Mouse (Mus musculus) liver, embryonic 16.5 days (tissue): ENCODE results near the gene Scrt2. TPM values are rescaled to one million over a fixed set of nuclear protein-coding genes. Genes with fewer than 3 reads are reported as not detected.
A peak's percentile ranks its signal among the peaks of the same experiment; 100 is the strongest.

ENCODE experiments used
- ATAC-seq: fragments of 200-750 bp; cut with Nextera tagmentation; 2 replicates; pipeline ENCODE4 v1.8.0; 2017; ENCODE audit warnings: low read depth, mild to moderate bottlenecking, moderate number of reproducible peaks, moderate library complexity
- H3K27ac ChIP-seq: fragments of 300-500 bp; sonication (generic); 2 replicates; pipeline ENCODE4 v1.5.1; 2014; ENCODE audit warnings: mild to moderate bottlenecking, low read length
- H3K27me3 ChIP-seq: fragments of 300-500 bp; sonication (generic); 2 replicates; pipeline ENCODE4 v1.6.1; 2014; ENCODE audit warnings: low read depth, low read length, mixed read lengths; ENCODE audit not compliant: control insufficient read depth, insufficient read depth
- H3K36me3 ChIP-seq: fragments of 300-500 bp; sonication (generic); 2 replicates; pipeline ENCODE4 v1.6.1; 2014; ENCODE audit warnings: mild to moderate bottlenecking; ENCODE audit not compliant: control insufficient read depth, insufficient read depth
- H3K4me1 ChIP-seq: fragments of 300-500 bp; sonication (generic); 2 replicates; pipeline ENCODE4 v1.6.1; 2014; ENCODE audit warnings: low read depth, low read length, mixed read lengths; ENCODE audit not compliant: control insufficient read depth
- H3K4me2 ChIP-seq: fragments of 300-500 bp; sonication (generic); 2 replicates; pipeline ENCODE4 v1.6.1; 2014; ENCODE audit warnings: low read depth, low read length, mixed read lengths
- H3K4me3 ChIP-seq: fragments of 300-500 bp; sonication (generic); 2 replicates; pipeline ENCODE4 v1.5.1; 2014; ENCODE audit warnings: low read depth, mild to moderate bottlenecking, low read length
- H3K9ac ChIP-seq: fragments of 300-500 bp; sonication (generic); 2 replicates; pipeline ENCODE4 v1.6.1; 2014; ENCODE audit warnings: low read depth, low read length
- H3K9me3 ChIP-seq: fragments of 300-500 bp; sonication (generic); replicated peaks from 2 replicates; pipeline ENCODE4 v1.6.1; 2016; ENCODE audit warnings: low read length; ENCODE audit not compliant: control insufficient read depth
- WGBS: fragments of 180-500 bp; shearing (Covaris S2); extraction: QIAGEN DNeasy Blood & Tissue Kit; methylation state at CpG from one replicate; pipeline ENCODE4 v1.1.7; 2014; ENCODE audit not compliant: insufficient replicate concordance; 5-methylcytosine and 5-hydroxymethylcytosine counted together
- polyA plus RNA-seq: library from polyadenylated mRNA; unstranded; fragments of >200 nt; fragmentation: Nextera tagmentation; extraction: Ambion mirVana; gene quantifications from 2 replicates; pipeline ENCODE4 v1.2.1, GENCODE M21; 2015

Scrt2 gene
- polyA plus RNA-seq, 1 experiment from 2014 or later, result not detected

DNA sequence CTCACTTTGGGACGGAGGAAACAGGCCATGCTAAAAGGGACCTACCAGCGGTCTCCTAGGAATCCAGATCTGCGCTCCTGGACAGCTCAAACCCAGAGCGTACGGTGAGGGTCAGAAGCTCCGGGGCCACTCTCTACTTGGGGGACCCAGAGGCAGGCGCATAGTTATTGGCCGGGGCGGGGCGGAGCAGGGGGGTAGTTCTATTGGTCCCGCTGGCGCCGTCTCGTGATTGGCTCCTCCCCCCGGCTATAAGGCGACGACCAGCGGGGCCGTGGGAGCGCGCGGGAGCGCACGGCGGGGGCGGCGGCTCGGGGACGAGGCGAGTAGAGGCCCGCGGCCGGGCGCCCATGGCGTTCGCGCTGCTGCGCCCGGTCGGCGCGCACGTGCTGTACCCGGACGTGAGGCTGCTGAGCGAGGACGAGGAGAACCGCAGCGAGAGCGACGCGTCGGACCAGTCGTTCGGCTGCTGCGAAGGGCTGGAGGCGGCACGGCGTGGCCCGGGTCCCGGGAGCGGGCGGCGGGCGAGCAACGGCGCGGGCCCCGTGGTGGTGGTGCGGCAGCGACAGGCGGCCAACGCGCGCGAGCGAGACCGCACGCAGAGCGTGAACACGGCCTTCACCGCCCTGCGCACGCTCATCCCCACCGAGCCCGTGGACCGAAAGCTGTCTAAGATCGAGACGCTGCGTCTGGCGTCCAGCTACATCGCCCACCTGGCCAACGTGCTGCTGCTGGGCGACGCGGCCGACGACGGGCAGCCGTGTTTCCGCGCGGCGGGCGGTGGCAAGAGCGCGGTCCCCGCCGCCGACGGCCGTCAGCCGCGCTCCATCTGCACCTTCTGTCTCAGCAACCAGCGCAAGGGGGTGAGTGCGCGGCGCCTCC is 62.2 kb downstream of the Scrt2 start, which contains the start of gene Tcf15:
Gene Tcf15, plus strand, starts transcription at position 283 of the 879 bp plus-strand sequence.
- no peak within 1 kb of the TSS for H3K9ac ChIP-seq
- H3K27me3 ChIP-seq, result peaks cover 68% of the 10 kb centered on the region
- peaks cover 6% of the 10 kb centered on the region for H3K4me1 ChIP-seq
- peak; percentile 78 for ATAC-seq
- H3K9me3 ChIP-seq, result no peaks in the 10 kb centered on the region
- peak within 1 kb of the TSS; percentile 64 for H3K4me2 ChIP-seq
- H3K27ac ChIP-seq, result no peak within 1 kb of the TSS
- WGBS, result under 1% methylated on average over 112 of the region's 118 CpGs
- no peaks in the 10 kb centered on the region for H3K36me3 ChIP-seq
- H3K4me3 ChIP-seq, result peak within 1 kb of the TSS; percentile 44

DNA sequence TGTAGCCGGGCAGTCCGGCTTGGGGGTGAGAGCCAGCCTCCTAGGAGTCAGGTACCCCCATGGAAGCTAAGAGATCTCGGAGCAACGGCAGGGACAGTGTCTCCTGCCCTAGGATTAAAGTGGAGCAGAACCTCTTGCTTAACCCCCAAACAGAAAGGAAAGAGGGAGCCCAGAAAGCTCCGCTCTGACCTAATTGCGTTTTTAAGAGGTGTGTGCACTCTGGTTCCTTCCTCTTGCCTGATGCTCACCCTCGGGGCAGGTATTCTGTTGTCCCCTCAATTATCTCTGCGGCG is 62.8 kb downstream of the Scrt2 start:
- Histone ChIP-seq H3K27me3 (peaks cover 68% of the 10 kb centered on the region), H3K9ac (no peak overlapping the region)
- 19% methylated on average over 9 of the region's 9 CpGs for WGBS

DNA sequence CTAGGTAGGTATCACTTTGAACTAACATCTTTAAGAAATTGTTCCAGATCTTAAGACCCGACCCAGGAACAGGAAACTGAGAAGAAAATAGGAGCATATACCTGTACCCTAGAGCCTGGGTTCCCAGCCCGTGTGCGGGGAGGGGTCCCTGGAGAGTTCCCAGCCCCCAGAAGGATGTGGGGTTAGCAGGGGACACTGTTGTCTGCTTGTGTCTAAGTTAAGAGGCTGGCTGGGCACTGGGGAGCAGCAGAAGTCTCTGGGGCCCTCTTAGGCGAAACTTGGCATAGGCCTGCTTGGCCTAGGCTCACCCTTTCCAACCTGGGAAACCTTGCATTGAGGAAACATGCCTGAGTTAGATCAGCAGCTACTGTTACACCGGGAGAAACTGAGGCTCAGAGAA is 63.2 kb downstream of the Scrt2 start:
- H3K9me3 ChIP-seq, result no peaks in the 10 kb centered on the region
- no peak for ATAC-seq
- H3K36me3 ChIP-seq, result no peaks in the 10 kb centered on the region
- 51% methylated on average over 5 of the region's 5 CpGs for WGBS
- peaks cover 6% of the 10 kb centered on the region for H3K4me1 ChIP-seq
- H3K9ac ChIP-seq, result no peak overlapping the region
- no peak overlapping the region for H3K4me3 ChIP-seq
- H3K27ac ChIP-seq, result no peak overlapping the region
- no peak overlapping the region for H3K4me2 ChIP-seq
- peaks cover 66% of the 10 kb centered on the region for H3K27me3 ChIP-seq

More for the DNA sequence above, 62.8 kb downstream of the Scrt2 start:
- Histone ChIP-seq H3K4me3 (peak overlapping the region; percentile 44), H3K27ac (no peak overlapping the region), H3K4me2 (peak overlapping the region; percentile 64), H3K4me1 (peaks cover 6% of the 10 kb centered on the region), H3K36me3 (no peaks in the 10 kb centered on the region), H3K9me3 (no peaks in the 10 kb centered on the region)
- no peak for ATAC-seq

Other genes starting within 250 kb of the Scrt2 start
- gene Rspo4, start 238.6 kb upstream of the Scrt2 start, polyA plus RNA-seq, result 0.09 TPM in 1 of 2 replicates, not detected in the other
- gene Angpt4, start 170.3 kb upstream of the Scrt2 start, polyA plus RNA-seq, result 0.06 and 0.11 TPM in 2 replicates
- 9.2 and 9.6 TPM in 2 replicates for gene Fam110a, start 101.3 kb upstream of the Scrt2 start, polyA plus RNA-seq
- gene Slc52a3, start 85.0 kb upstream of the Scrt2 start, polyA plus RNA-seq, result 1.1 and 1.4 TPM in 2 replicates
- 8.8 and 9.4 TPM in 2 replicates for gene Srxn1, start 24.0 kb downstream of the Scrt2 start, polyA plus RNA-seq
- 0.22 TPM in 1 of 2 replicates, not detected in the other for gene Tcf15, start 62.0 kb downstream of the Scrt2 start, polyA plus RNA-seq
- 33.5 and 36.4 TPM in 2 replicates for gene Csnk2a1, start 145.3 kb downstream of the Scrt2 start, polyA plus RNA-seq
- 11.3 and 11.7 TPM in 2 replicates for gene Tbc1d20, start 212.3 kb downstream of the Scrt2 start, polyA plus RNA-seq